Mouse (Mus musculus): ENCODE data around the gene Grm5. TPM values are rescaled to one million over a fixed set of nuclear protein-coding genes. Genes with fewer than 3 reads are reported as not detected.

Grm5 gene
- polyA plus RNA-seq, 1 experiment from 2014 or later = not detected

GRCm38 (mm10) chr7:88027411-88028132, 443.6 kb downstream of the Grm5 start:
- H3K9me3 ChIP-seq (ENCODE audit: control insufficient read depth) = no peaks in the 10 kb centered on the region
- no peak overlapping the region for H3K27ac ChIP-seq (ENCODE audit: low read depth, low read length)
- WGBS = 50% methylated on average over 3 of the region's 3 CpGs

GRCm38 (mm10) chr7:88047366-88047765, 463.4 kb downstream of the Grm5 start:
- H3K9me3 ChIP-seq (ENCODE audit: control insufficient read depth) = no peaks in the 10 kb centered on the region
- ATAC-seq = no peak
- H3K27me3 ChIP-seq (replicated peaks; ENCODE audit: control insufficient read depth, insufficient read depth, low read length) = no peaks in the 10 kb centered on the region
- TF ChIP-seq CTCF (IDR thresholded peaks at IDR 0.05; ENCODE audit: low read depth) = no peak
- H3K27ac ChIP-seq (ENCODE audit: low read depth, low read length) = no peak overlapping the region
- H3K36me3 ChIP-seq (ENCODE audit: control insufficient read depth, insufficient read depth) = no peaks in the 10 kb centered on the region
- no peak overlapping the region for H3K4me2 ChIP-seq (replicated peaks; ENCODE audit: low read depth)
- H3K9ac ChIP-seq (ENCODE audit: low read depth, low read length) = no peak overlapping the region
- H3K4me1 ChIP-seq (replicated peaks; ENCODE audit: control insufficient read depth, insufficient read depth, low read length) = no peaks in the 10 kb centered on the region
- H3K4me3 ChIP-seq (ENCODE audit: low read depth, low read length) = no peak overlapping the region

More at GRCm38 (mm10) chr7:88027411-88028132, 443.6 kb downstream of the Grm5 start:
- Histone ChIP-seq H3K4me1 (replicated peaks; ENCODE audit: control insufficient read depth, insufficient read depth, low read length) (no peaks in the 10 kb centered on the region), H3K27me3 (replicated peaks; ENCODE audit: control insufficient read depth, insufficient read depth, low read length) (no peaks in the 10 kb centered on the region), H3K4me3 (ENCODE audit: low read depth, low read length) (no peak overlapping the region), H3K9ac (ENCODE audit: low read depth, low read length) (no peak overlapping the region), H3K36me3 (ENCODE audit: control insufficient read depth, insufficient read depth) (no peaks in the 10 kb centered on the region), H3K4me2 (replicated peaks; ENCODE audit: low read depth) (no peak overlapping the region)
- ATAC-seq = no peak
- no peak for TF ChIP-seq CTCF (IDR thresholded peaks at IDR 0.05; ENCODE audit: low read depth)

GRCm38 (mm10) chr7:88054224-88054938, 470.4 kb downstream of the Grm5 start:
- TF ChIP-seq CTCF (IDR thresholded peaks at IDR 0.05; ENCODE audit: low read depth) = no peak
- Histone ChIP-seq H3K4me2 (replicated peaks; ENCODE audit: low read depth) (no peak overlapping the region), H3K36me3 (ENCODE audit: control insufficient read depth, insufficient read depth) (no peaks in the 10 kb centered on the region), H3K4me3 (ENCODE audit: low read depth, low read length) (no peak overlapping the region), H3K27ac (ENCODE audit: low read depth, low read length) (no peak overlapping the region), H3K9me3 (ENCODE audit: control insufficient read depth) (no peaks in the 10 kb centered on the region), H3K9ac (ENCODE audit: low read depth, low read length) (no peak overlapping the region), H3K27me3 (replicated peaks; ENCODE audit: control insufficient read depth, insufficient read depth, low read length) (no peaks in the 10 kb centered on the region), H3K4me1 (replicated peaks; ENCODE audit: control insufficient read depth, insufficient read depth, low read length) (no peaks in the 10 kb centered on the region)
- no peak for ATAC-seq
- WGBS = 57% methylated on average over 1 of the region's 1 CpGs

- Histone ChIP-seq H3K27me3 (replicated peaks; ENCODE audit: control insufficient read depth, insufficient read depth, low read length) (no peaks in the 10 kb centered on the region), H3K9ac (ENCODE audit: low read depth, low read length) (no peak overlapping the region), H3K27ac (ENCODE audit: low read depth, low read length) (no peak overlapping the region), H3K4me2 (replicated peaks; ENCODE audit: low read depth) (no peak overlapping the region), H3K9me3 (ENCODE audit: control insufficient read depth) (no peaks in the 10 kb centered on the region), H3K36me3 (ENCODE audit: control insufficient read depth, insufficient read depth) (no peaks in the 10 kb centered on the region), H3K4me1 (replicated peaks; ENCODE audit: control insufficient read depth, insufficient read depth, low read length) (no peaks in the 10 kb centered on the region), H3K4me3 (ENCODE audit: low read depth, low read length) (no peak overlapping the region)
- no peak for TF ChIP-seq CTCF (IDR thresholded peaks at IDR 0.05; ENCODE audit: low read depth)
- WGBS = 26% methylated on average over 2 of the region's 2 CpGs
- ATAC-seq = no peak
Observed at GRCm38 (mm10) chr7:88056438-88056837, 472.5 kb downstream of the Grm5 start.

- H3K27me3 ChIP-seq (replicated peaks; ENCODE audit: control insufficient read depth, insufficient read depth, low read length) = no peaks in the 10 kb centered on the region
- no peak overlapping the region for H3K27ac ChIP-seq (ENCODE audit: low read depth, low read length)
- no peaks in the 10 kb centered on the region for H3K4me1 ChIP-seq (replicated peaks; ENCODE audit: control insufficient read depth, insufficient read depth, low read length)
- H3K4me2 ChIP-seq (replicated peaks; ENCODE audit: low read depth) = no peak overlapping the region
- TF ChIP-seq CTCF (IDR thresholded peaks at IDR 0.05; ENCODE audit: low read depth) = no peak
- no peak for ATAC-seq
- H3K4me3 ChIP-seq (ENCODE audit: low read depth, low read length) = no peak overlapping the region
- no peak overlapping the region for H3K9ac ChIP-seq (ENCODE audit: low read depth, low read length)
- H3K36me3 ChIP-seq (ENCODE audit: control insufficient read depth, insufficient read depth) = no peaks in the 10 kb centered on the region
- H3K9me3 ChIP-seq (ENCODE audit: control insufficient read depth) = no peaks in the 10 kb centered on the region
Observed at GRCm38 (mm10) chr7:88091115-88091514, 507.1 kb downstream of the Grm5 start.

GRCm38 (mm10) chr7:88096536-88097107, 512.7 kb downstream of the Grm5 start:
- ATAC-seq = no peak
- no peak overlapping the region for H3K4me2 ChIP-seq (replicated peaks; ENCODE audit: low read depth)
- 31% methylated on average over 1 of the region's 1 CpGs for WGBS
- no peak for TF ChIP-seq CTCF (IDR thresholded peaks at IDR 0.05; ENCODE audit: low read depth)
- H3K4me1 ChIP-seq (replicated peaks; ENCODE audit: control insufficient read depth, insufficient read depth, low read length) = no peaks in the 10 kb centered on the region
- no peaks in the 10 kb centered on the region for H3K36me3 ChIP-seq (ENCODE audit: control insufficient read depth, insufficient read depth)
- H3K27ac ChIP-seq (ENCODE audit: low read depth, low read length) = no peak overlapping the region
- H3K9me3 ChIP-seq (ENCODE audit: control insufficient read depth) = no peaks in the 10 kb centered on the region
- H3K27me3 ChIP-seq (replicated peaks; ENCODE audit: control insufficient read depth, insufficient read depth, low read length) = no peaks in the 10 kb centered on the region
- no peak overlapping the region for H3K9ac ChIP-seq (ENCODE audit: low read depth, low read length)
- H3K4me3 ChIP-seq (ENCODE audit: low read depth, low read length) = no peak overlapping the region
